Mouse (Mus musculus): ENCODE data around the gene Bcl9. TPM values are rescaled to one million over a fixed set of nuclear protein-coding genes. Genes with fewer than 3 reads are reported as not detected.

Bcl9 gene
- polyA plus RNA-seq, 1 experiment from 2014 or later = 111 TPM

- H3K9ac ChIP-seq (replicated peaks) = no peak overlapping the region
- H3K27ac ChIP-seq (replicated peaks) = no peak overlapping the region
- H3K4me3 ChIP-seq = no peak overlapping the region
- H3K27me3 ChIP-seq = no peaks in the 10 kb centered on the region
- H3K4me1 ChIP-seq = peaks cover 11% of the 10 kb centered on the region
- H3K4me2 ChIP-seq (replicated peaks) = no peak overlapping the region
- no peaks in the 10 kb centered on the region for H3K36me3 ChIP-seq
- no peak for ATAC-seq (replicated peaks)
- WGBS = 58% methylated on average over 3 of the region's 3 CpGs
- no peaks in the 10 kb centered on the region for H3K9me3 ChIP-seq
Observed at GRCm38 (mm10) chr3:97317302-97317701, 19.6 kb upstream of the Bcl9 start.

GRCm38 (mm10) chr3:97313431-97313830, 15.7 kb upstream of the Bcl9 start:
- no peak overlapping the region for H3K9ac ChIP-seq (replicated peaks)
- no peak overlapping the region for H3K4me2 ChIP-seq (replicated peaks)
- 68% methylated on average over 2 of the region's 2 CpGs for WGBS
- no peaks in the 10 kb centered on the region for H3K27me3 ChIP-seq
- H3K36me3 ChIP-seq = no peaks in the 10 kb centered on the region
- no peaks in the 10 kb centered on the region for H3K9me3 ChIP-seq
- H3K27ac ChIP-seq (replicated peaks) = no peak overlapping the region
- H3K4me3 ChIP-seq = no peak overlapping the region
- H3K4me1 ChIP-seq = peaks cover 39% of the 10 kb centered on the region
- no peak for ATAC-seq (replicated peaks)

GRCm38 (mm10) chr3:97311998-97312397, 14.3 kb upstream of the Bcl9 start:
- 8% methylated on average over 21 of the region's 21 CpGs for WGBS
- peak; percentile 63 for ATAC-seq (replicated peaks)
- peak overlapping the region; percentile 45 for H3K4me2 ChIP-seq (replicated peaks)
- peaks cover 48% of the 10 kb centered on the region for H3K4me1 ChIP-seq
- H3K27ac ChIP-seq (replicated peaks) = peak overlapping the region; percentile 76
- H3K36me3 ChIP-seq = no peaks in the 10 kb centered on the region
- no peaks in the 10 kb centered on the region for H3K27me3 ChIP-seq
- H3K4me3 ChIP-seq = peak overlapping the region; percentile 27
- no peaks in the 10 kb centered on the region for H3K9me3 ChIP-seq
- peak overlapping the region; percentile 32 for H3K9ac ChIP-seq (replicated peaks)

- Histone ChIP-seq H3K36me3 (no peaks in the 10 kb centered on the region), H3K9me3 (no peaks in the 10 kb centered on the region), H3K27me3 (no peaks in the 10 kb centered on the region), H3K27ac (replicated peaks) (peak overlapping the region; percentile 87), H3K4me1 (peaks cover 48% of the 10 kb centered on the region), H3K9ac (replicated peaks) (peak overlapping the region; percentile 26), H3K4me2 (replicated peaks) (peak overlapping the region; percentile 43), H3K4me3 (peak overlapping the region; percentile 25)
- no peak for ATAC-seq (replicated peaks)
- WGBS = 8% methylated on average over 15 of the region's 16 CpGs
Observed at GRCm38 (mm10) chr3:97309748-97310536, 12.2 kb upstream of the Bcl9 start.

GRCm38 (mm10) chr3:97308440-97308839, 10.7 kb upstream of the Bcl9 start:
- no peak overlapping the region for H3K9ac ChIP-seq (replicated peaks)
- peak; percentile 76 for ATAC-seq (replicated peaks)
- no peak overlapping the region for H3K4me2 ChIP-seq (replicated peaks)
- H3K4me1 ChIP-seq = peaks cover 45% of the 10 kb centered on the region
- 3% methylated on average over 2 of the region's 2 CpGs for WGBS
- H3K36me3 ChIP-seq = no peaks in the 10 kb centered on the region
- H3K4me3 ChIP-seq = no peak overlapping the region
- no peaks in the 10 kb centered on the region for H3K9me3 ChIP-seq
- peak overlapping the region; percentile 87 for H3K27ac ChIP-seq (replicated peaks)
- no peaks in the 10 kb centered on the region for H3K27me3 ChIP-seq

GRCm38 (mm10) chr3:97305907-97306306, 8.2 kb upstream of the Bcl9 start:
- H3K9me3 ChIP-seq = no peaks in the 10 kb centered on the region
- no peak for ATAC-seq (replicated peaks)
- no peak overlapping the region for H3K4me2 ChIP-seq (replicated peaks)
- no peak overlapping the region for H3K27ac ChIP-seq (replicated peaks)
- no peak overlapping the region for H3K9ac ChIP-seq (replicated peaks)
- no peaks in the 10 kb centered on the region for H3K27me3 ChIP-seq
- WGBS = 68% methylated on average over 4 of the region's 4 CpGs
- no peak overlapping the region for H3K4me3 ChIP-seq
- no peaks in the 10 kb centered on the region for H3K36me3 ChIP-seq
- H3K4me1 ChIP-seq = peaks cover 30% of the 10 kb centered on the region

GRCm38 (mm10) chr3:97301586-97301985, 3.9 kb upstream of the Bcl9 start:
- H3K4me2 ChIP-seq (replicated peaks) = no peak overlapping the region
- WGBS = 64% methylated on average over 7 of the region's 7 CpGs

GRCm38 (mm10) chr3:97300370-97300769, 2.7 kb upstream of the Bcl9 start:
- 90% methylated on average over 7 of the region's 7 CpGs for WGBS
- H3K4me1 ChIP-seq = peaks cover 23% of the 10 kb centered on the region
- no peak overlapping the region for H3K9ac ChIP-seq (replicated peaks)
- H3K4me2 ChIP-seq (replicated peaks) = no peak overlapping the region
- no peaks in the 10 kb centered on the region for H3K36me3 ChIP-seq
- H3K4me3 ChIP-seq = no peak overlapping the region
- no peaks in the 10 kb centered on the region for H3K9me3 ChIP-seq
- H3K27ac ChIP-seq (replicated peaks) = no peak overlapping the region
- no peak for ATAC-seq (replicated peaks)
- no peaks in the 10 kb centered on the region for H3K27me3 ChIP-seq

More at GRCm38 (mm10) chr3:97301586-97301985, 3.9 kb upstream of the Bcl9 start:
- Histone ChIP-seq H3K36me3 (no peaks in the 10 kb centered on the region), H3K9ac (replicated peaks) (no peak overlapping the region), H3K9me3 (no peaks in the 10 kb centered on the region), H3K27ac (replicated peaks) (no peak overlapping the region), H3K27me3 (no peaks in the 10 kb centered on the region), H3K4me1 (peaks cover 17% of the 10 kb centered on the region), H3K4me3 (no peak overlapping the region)
- no peak for ATAC-seq (replicated peaks)

GRCm38 (mm10) chr3:97299885-97300284, 2.2 kb upstream of the Bcl9 start:
- no peaks in the 10 kb centered on the region for H3K36me3 ChIP-seq

GRCm38 (mm10) chr3:97298856-97299465, 1.2 kb upstream of the Bcl9 start:
- 0 out of 2 replicates have a peak, but pooled peaks have one; percentile 8 for ATAC-seq (replicated peaks)
- Histone ChIP-seq H3K9me3 (no peaks in the 10 kb centered on the region), H3K4me2 (replicated peaks) (peak overlapping the region; percentile 54), H3K4me1 (peaks cover 37% of the 10 kb centered on the region), H3K4me3 (peak overlapping the region; percentile 80), H3K9ac (replicated peaks) (no peak overlapping the region), H3K27me3 (no peaks in the 10 kb centered on the region), H3K36me3 (no peaks in the 10 kb centered on the region), H3K27ac (replicated peaks) (peak overlapping the region; percentile 99)
- WGBS = 21% methylated on average over 10 of the region's 10 CpGs

More at GRCm38 (mm10) chr3:97299885-97300284, 2.2 kb upstream of the Bcl9 start:
- H3K9ac ChIP-seq (replicated peaks) = no peak overlapping the region
- H3K27ac ChIP-seq (replicated peaks) = no peak overlapping the region
- no peak overlapping the region for H3K4me2 ChIP-seq (replicated peaks)
- peaks cover 28% of the 10 kb centered on the region for H3K4me1 ChIP-seq
- H3K9me3 ChIP-seq = no peaks in the 10 kb centered on the region
- H3K27me3 ChIP-seq = no peaks in the 10 kb centered on the region
- no peak overlapping the region for H3K4me3 ChIP-seq
- ATAC-seq (replicated peaks) = no peak

GRCm38 (mm10) chr3:97296941-97297552, 670 bp downstream of the Bcl9 start:
- WGBS = 2% methylated on average over 16 of the region's 16 CpGs
- peak overlapping the region; percentile 75 for H3K9ac ChIP-seq (replicated peaks)
- H3K27me3 ChIP-seq = no peaks in the 10 kb centered on the region
- peak; percentile 69 for ATAC-seq (replicated peaks)
- H3K4me1 ChIP-seq = peaks cover 56% of the 10 kb centered on the region
- peak overlapping the region; percentile 54 for H3K4me2 ChIP-seq (replicated peaks)
- H3K9me3 ChIP-seq = no peaks in the 10 kb centered on the region
- H3K36me3 ChIP-seq = no peaks in the 10 kb centered on the region
- peak overlapping the region; percentile 80 for H3K4me3 ChIP-seq
- H3K27ac ChIP-seq (replicated peaks) = peak overlapping the region; percentile 99

GRCm38 (mm10) chr3:97294334-97294733, 3.4 kb downstream of the Bcl9 start:
- Histone ChIP-seq H3K9me3 (no peaks in the 10 kb centered on the region), H3K9ac (replicated peaks) (no peak overlapping the region), H3K27ac (replicated peaks) (no peak overlapping the region), H3K27me3 (no peaks in the 10 kb centered on the region), H3K4me2 (replicated peaks) (peak overlapping the region; percentile 54; the same call in 1 of the 2 replicates), H3K36me3 (no peaks in the 10 kb centered on the region), H3K4me3 (no peak overlapping the region), H3K4me1 (peaks cover 57% of the 10 kb centered on the region)
- 69% methylated on average over 9 of the region's 9 CpGs for WGBS
- ATAC-seq (replicated peaks) = no peak

Measured in forebrain, embryonic 15.5 days (tissue).